Mouse (Mus musculus) heart, postnatal 0 days (tissue): ENCODE measurements around the gene Sft2d1.

Source experiments
- CTCF ChIP-seq: IDR thresholded peaks from 2 replicates; pipeline ENCODE4 v1.5.1; 2016; ENCODE audit warnings: antibody characterized with exemption, control low read depth, low read depth
- EP300 ChIP-seq: IDR thresholded peaks from 2 replicates; pipeline ENCODE4 v1.6.1; 2016; ENCODE audit warnings: antibody characterized with exemption, low read depth

DNA sequence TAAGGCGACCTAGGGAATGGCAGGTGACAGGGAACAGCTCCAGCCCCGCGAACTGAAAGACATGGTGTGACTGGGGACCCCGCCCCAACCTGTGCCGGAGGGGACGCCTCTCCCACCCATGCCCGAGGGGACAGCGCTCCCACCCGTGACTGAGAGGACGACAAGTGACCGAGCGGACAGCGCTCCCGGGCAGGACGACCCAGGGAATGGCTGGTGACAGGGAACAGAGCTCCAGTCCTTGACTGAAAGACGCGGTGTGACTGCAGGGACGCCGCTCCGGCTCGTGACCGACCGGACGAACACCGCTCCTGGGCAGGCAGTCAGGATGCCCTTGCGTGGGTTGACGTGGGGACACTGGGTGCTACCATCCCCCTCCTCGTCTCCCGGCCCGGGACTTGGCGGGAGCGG is 26.6 kb upstream of the Sft2d1 start:
- TF ChIP-seq CTCF (no peak), EP300 (no peak)
